Mouse (Mus musculus) liver, adult 2 months (tissue): ENCODE measurements around the gene Ankrd34a.

Experiments used
- CTCF ChIP-seq: fragments of 200-500 bp; IDR thresholded peaks from 2 replicates; pipeline ENCODE4 v1.5.1; 2011; ENCODE audit warnings: low read depth, low read length, control low read depth
- POLR2A ChIP-seq: fragments of 200-500 bp; IDR thresholded peaks from 2 replicates; pipeline ENCODE4 v1.6.1; 2011; ENCODE audit warnings: low read length, control low read depth; ENCODE audit not compliant: insufficient read depth; ENCODE audit errors: extremely low read depth

DNA sequence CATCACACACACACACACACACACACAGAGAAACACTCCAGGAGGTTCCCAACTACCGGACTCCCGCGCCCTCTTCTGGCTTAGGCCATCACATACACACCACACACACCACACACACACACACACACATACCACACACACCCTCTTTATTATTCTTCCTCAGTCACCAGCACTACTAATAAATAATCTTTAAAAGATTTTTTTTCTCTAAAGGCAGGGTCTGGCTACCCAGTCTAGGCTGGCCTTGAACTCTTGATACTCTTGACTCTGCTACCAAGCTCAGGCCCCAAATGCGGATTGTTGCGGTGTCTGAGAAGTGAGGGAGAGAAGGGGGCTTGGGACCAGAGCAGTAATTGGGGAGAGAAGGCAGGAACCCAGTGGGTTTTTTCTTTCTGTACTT, 1.6 kb upstream of the Ankrd34a start:
- TF ChIP-seq CTCF (no peak), POLR2A (no peak)
